Mouse (Mus musculus) liver (tissue): ENCODE data around the gene Gm10436.
"Not testable (repeated sequence)": the region's sequence is repeated elsewhere in the genome, so short reads cannot be mapped to it uniquely, and the experiment has no call there.

Experiments used
- DNase-seq: peaks from one replicate; pipeline ENCODE4 v3.0.0-alpha.2; 2020; ENCODE audit warnings: mixed read lengths

Gm10436 gene

GRCm38 (mm10) chr12:88182008-88182407 lies at the start of gene Gm10436:
TSS of gene Gm10436 (minus strand) at chr12:88182108.
- DNase-seq, result not testable (repeated sequence)

GRCm38 (mm10) chr12:88219445-88219844 lies 37.5 kb upstream of the Gm10436 start:
- DNase-seq, result no peak

- DNase-seq, result not testable (repeated sequence)
Observed at GRCm38 (mm10) chr12:88218059-88218458, 36.2 kb upstream of the Gm10436 start.

DNA sequence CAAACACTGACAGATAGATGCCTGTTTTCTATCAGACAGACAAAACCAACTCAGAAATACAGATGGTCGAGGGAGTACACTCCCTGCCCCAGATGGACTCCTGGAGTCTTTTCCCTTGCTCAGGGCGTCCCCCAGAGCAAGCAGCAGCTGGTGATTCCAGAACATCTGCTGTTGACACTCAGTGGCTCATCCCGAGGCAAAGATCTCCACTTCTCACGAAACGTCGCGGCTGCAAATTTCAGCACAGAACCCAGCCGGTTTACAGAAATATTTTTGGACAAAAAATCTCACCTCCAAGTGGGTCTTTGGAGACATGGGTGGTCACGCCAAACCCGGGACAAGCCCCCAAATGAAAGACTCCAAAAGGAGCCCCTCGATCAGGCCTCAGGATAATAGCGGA lies 32.7 kb upstream of the Gm10436 start:
- DNase-seq, result no peak

DNA sequence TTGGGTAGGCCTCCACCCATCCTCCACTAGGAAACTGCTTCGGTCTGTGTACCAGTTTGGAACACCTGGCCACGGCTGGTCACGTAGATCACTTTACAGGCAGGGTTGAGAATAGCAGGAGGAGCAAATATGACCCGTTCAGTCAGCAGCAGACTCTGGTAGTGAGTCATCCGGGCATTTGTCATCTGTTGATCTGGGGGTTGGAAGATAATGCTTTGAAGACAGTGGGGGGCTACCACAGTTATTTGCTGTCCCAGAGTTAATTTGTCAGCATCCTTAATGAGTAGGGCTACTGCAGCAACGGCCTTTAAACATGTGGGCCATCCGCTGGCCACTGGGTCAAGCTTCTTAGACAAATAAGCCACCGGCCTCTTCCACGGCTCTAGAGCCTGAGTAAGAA lies 29.6 kb upstream of the Gm10436 start:
- not testable (repeated sequence) for DNase-seq

- no peak for DNase-seq
Observed at GRCm38 (mm10) chr12:88202856-88203255, 20.9 kb upstream of the Gm10436 start.
